Mouse (Mus musculus): ENCODE results near the gene Sp1. TPM values are rescaled to one million over a fixed set of nuclear protein-coding genes. Genes with fewer than 3 reads are reported as not detected.

Sp1 gene
- total and polyA plus RNA-seq, 3 experiments = 16.3 to 92.3 (median 47.2) TPM

GRCm38 (mm10) chr15:102401278-102401677 lies 4.7 kb upstream of the Sp1 start:
- no peak overlapping the region for H3K9ac ChIP-seq (ENCODE audit: control insufficient read depth, low read depth, low read length, poor library complexity, severe bottlenecking)
- H3K27ac ChIP-seq (ENCODE audit: control insufficient read depth, low read depth, low read length) = no peak overlapping the region
- H3K79me2 ChIP-seq (ENCODE audit: control insufficient read depth, insufficient read depth, low read length, poor library complexity) = peaks cover 6% of the 10 kb centered on the region; the same call in 1 of the 2 replicates
- peaks cover 0 to 6% of the 10 kb centered on the region in 2 experiments; a peak in 2 of 4 replicates for H3K36me3 ChIP-seq (ENCODE audit: control insufficient read depth in 1 of 2, insufficient read depth in 2 of 2, low read length in 2 of 2)
- H3K27me3 ChIP-seq (ENCODE audit: control insufficient read depth in 1 of 2, insufficient read depth in 2 of 2, low read length in 2 of 2) = no peaks in the 10 kb centered on the region
- peaks cover 4 to 12% of the 10 kb centered on the region in 2 experiments for H3K4me1 ChIP-seq (ENCODE audit: control insufficient read depth in 1 of 2, insufficient read depth in 2 of 2, low read length in 2 of 2)
- TF ChIP-seq GATA1 (IDR thresholded peaks at IDR 0.05; ENCODE audit: low read depth, low read length) (peak; percentile 26; the same call in 1 of the 2 replicates), EP300 (IDR thresholded peaks at IDR 0.05; ENCODE audit: low read depth in 1 of 2, low read length in 2 of 2) (peak; percentile 23 to 54; a peak in 2 of 4 replicates), RAD21 (IDR thresholded peaks at IDR 0.05; ENCODE audit: low read depth, low read length) (no peak), TAL1 (IDR thresholded peaks at IDR 0.05; ENCODE audit: low read length) (peak; percentile 52)
- peak; percentile 53 for DNase-seq (ENCODE audit: low read depth, low spot score)
- H3K9me3 ChIP-seq (replicated peaks; ENCODE audit: insufficient read depth, low read length) = no peaks in the 10 kb centered on the region
- no peak overlapping the region for H3K4me3 ChIP-seq (ENCODE audit: control insufficient read depth in 1 of 2, insufficient read depth in 1 of 2, low read depth in 2 of 2, low read length in 2 of 2)

- no peak for DNase-seq (ENCODE audit: low read depth, low spot score)
- Histone ChIP-seq H3K36me3 (ENCODE audit: control insufficient read depth in 1 of 2, insufficient read depth in 2 of 2, low read length in 2 of 2) (peaks cover 0 to 11% of the 10 kb centered on the region in 2 experiments; a peak in 2 of 4 replicates), H3K27me3 (ENCODE audit: control insufficient read depth in 1 of 2, insufficient read depth in 2 of 2, low read length in 2 of 2) (no peaks in the 10 kb centered on the region), H3K4me1 (ENCODE audit: control insufficient read depth in 1 of 2, insufficient read depth in 2 of 2, low read length in 2 of 2) (peaks cover 7 to 14% of the 10 kb centered on the region in 2 experiments), H3K79me2 (ENCODE audit: control insufficient read depth, insufficient read depth, low read length, poor library complexity) (peaks cover 8% of the 10 kb centered on the region), H3K4me3 (ENCODE audit: control insufficient read depth in 1 of 2, insufficient read depth in 1 of 2, low read depth in 2 of 2, low read length in 2 of 2) (no peak overlapping the region), H3K9ac (ENCODE audit: control insufficient read depth, low read depth, low read length, poor library complexity, severe bottlenecking) (no peak overlapping the region), H3K9me3 (replicated peaks; ENCODE audit: insufficient read depth, low read length) (no peaks in the 10 kb centered on the region), H3K27ac (ENCODE audit: control insufficient read depth, low read depth, low read length) (no peak overlapping the region)
- TF ChIP-seq NELFE (IDR thresholded peaks at IDR 0.05; ENCODE audit: low read depth, low read length) (no peak), POLR2AphosphoS2 (IDR thresholded peaks at IDR 0.05; ENCODE audit: low read length) (no peak), ETS1 (IDR thresholded peaks at IDR 0.05; ENCODE audit: low read depth, low read length) (no peak), HCFC1 (IDR thresholded peaks at IDR 0.05; ENCODE audit: low read depth, low read length) (no peak), ZKSCAN1 (IDR thresholded peaks at IDR 0.05; ENCODE audit: low read depth, low read length) (no peak), JUND (IDR thresholded peaks at IDR 0.05; ENCODE audit: low read depth, low read length) (no peak), CHD1 (IDR thresholded peaks at IDR 0.05; ENCODE audit: low read depth, low read length) (no peak), E2F4 (IDR thresholded peaks at IDR 0.05; ENCODE audit: borderline replicate concordance, low read depth, low read length) (no peak), SIN3A (IDR thresholded peaks at IDR 0.05; ENCODE audit: low read length) (no peak), MEF2A (IDR thresholded peaks at IDR 0.05; ENCODE audit: extremely low read depth, insufficient replicate concordance, low read depth, low read length, poor library complexity, severe bottlenecking) (no peak), MYB (IDR thresholded peaks at IDR 0.05; ENCODE audit: low read depth, low read length) (no peak), POLR2AphosphoS5 (IDR thresholded peaks at IDR 0.05; ENCODE audit: borderline replicate concordance, low read depth, low read length) (no peak), MXI1 (IDR thresholded peaks at IDR 0.05; ENCODE audit: low read depth, low read length) (no peak), TCF12 (IDR thresholded peaks at IDR 0.05; ENCODE audit: low read depth, low read length) (no peak), RCOR1 (IDR thresholded peaks at IDR 0.05; ENCODE audit: low read depth, low read length) (no peak)
These were observed 3.7 kb upstream of the Sp1 start for GRCm38 (mm10) chr15:102402210-102402609.
